Mouse (Mus musculus) ovary, adult 18-20 months (tissue): Measurements from ENCODE around the gene Atg4c.

Experiments
- DNase-seq: peaks from one replicate; pipeline ENCODE4 v3.0.0; 2022; ENCODE audit warnings: low spot score, mixed read lengths

Atg4c gene

DNA sequence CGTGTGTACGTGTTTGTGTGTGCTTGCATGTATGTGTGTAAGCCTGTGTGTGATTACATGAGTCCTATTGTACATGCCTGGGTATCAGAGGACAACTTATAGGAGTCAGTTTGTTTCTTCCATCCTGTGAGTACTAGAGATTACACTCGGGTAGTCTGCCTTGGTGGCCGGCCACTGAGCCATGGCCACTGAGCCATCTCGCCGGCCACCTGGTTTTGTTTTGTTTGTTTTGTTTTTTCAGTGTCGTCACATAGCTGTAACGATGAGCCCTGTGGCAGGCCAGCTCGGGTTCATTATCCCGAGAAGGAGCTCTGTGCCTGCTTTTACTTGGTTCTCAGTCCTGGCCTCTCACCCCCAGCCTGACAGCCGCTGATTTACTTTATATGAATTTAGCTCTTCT lies 69.9 kb downstream of the Atg4c start:
- DNase-seq = no peak

DNA sequence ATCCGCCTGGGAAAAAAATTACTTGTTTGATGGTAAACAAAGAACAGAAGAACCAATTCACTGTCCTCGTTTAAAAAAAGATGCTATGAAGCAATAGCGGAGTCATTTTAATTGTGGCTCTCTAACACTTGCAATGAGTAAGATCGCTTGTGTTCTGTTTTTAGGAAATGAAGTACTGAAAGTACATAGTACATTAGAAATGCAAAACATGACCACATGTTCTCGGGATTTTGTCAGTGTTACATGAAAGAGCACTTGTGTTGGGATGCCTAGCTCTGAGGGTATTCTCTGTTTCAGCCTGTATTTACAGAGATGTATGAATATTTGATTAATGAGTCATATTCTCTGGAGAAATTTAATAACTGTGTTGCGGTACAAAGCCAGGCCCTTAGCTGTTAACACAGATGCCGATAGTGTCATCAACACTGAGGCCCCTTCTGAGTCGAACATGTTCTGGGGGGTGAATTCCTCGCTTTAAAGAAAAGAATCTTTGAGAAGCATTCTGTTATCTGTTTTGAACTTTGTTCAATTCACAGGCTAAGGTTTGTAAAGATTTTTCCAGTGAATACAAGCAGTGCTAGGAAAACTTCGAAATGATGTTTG lies 73.2 kb downstream of the Atg4c start:
- DNase-seq = no peak

DNA sequence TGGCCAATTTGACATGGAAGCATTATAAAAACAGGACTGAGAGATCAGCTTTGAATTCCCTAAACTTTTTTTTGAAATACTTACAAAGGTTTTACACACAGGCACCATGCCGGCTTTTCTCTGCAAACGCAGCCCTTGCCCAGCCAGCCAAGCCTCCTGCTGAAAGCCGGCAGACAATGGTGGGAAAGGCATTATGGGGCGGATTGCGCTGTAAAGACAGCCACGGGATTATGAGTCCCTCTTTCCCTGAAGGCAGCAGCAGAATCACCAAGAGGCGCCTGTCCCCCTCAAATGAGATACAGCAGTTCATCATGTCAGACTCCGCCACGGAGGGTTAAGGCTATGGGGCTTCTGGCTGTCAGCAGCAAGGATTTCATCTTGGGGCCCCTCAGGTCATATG lies 79.1 kb downstream of the Atg4c start:
- no peak for DNase-seq

DNA sequence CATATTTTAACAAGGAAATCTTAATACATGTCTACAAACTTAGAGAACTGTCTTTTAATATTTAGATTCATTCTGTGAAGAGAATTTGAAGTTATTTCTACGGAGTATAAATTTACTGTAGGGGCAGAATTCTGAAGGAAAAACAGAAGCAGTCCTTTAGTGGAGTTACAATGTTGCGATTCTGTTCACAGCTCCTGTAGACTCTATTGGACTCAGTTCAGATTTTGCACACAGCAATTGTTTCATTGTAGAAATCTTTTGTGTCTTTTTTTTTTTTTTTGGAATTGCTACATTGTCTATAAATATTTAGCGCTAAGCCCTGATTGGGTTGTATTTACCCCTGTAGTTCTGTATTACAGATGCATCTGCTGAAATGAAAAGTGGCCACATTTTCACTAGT lies 79.7 kb downstream of the Atg4c start:
- no peak for DNase-seq

DNA sequence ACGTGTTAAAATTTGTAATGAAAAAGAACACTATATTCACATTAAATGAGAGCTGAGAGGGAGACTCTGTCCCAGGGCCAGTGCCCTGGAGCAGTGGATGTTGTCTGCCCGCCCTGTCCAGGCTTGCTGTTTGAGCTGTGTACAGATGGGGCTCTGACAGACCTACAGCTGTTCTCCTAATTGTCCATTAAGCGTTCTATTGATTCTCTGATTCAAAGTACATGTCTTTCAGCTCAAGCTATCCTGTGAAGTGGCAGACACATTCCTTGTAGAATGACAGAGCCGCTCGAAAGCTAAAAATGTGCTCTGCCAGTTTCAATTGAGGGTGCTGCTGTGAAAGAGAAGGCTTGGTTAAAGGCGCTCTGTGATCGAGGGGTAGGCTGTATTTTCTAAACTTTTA lies 80.2 kb downstream of the Atg4c start:
- DNase-seq = no peak

DNA sequence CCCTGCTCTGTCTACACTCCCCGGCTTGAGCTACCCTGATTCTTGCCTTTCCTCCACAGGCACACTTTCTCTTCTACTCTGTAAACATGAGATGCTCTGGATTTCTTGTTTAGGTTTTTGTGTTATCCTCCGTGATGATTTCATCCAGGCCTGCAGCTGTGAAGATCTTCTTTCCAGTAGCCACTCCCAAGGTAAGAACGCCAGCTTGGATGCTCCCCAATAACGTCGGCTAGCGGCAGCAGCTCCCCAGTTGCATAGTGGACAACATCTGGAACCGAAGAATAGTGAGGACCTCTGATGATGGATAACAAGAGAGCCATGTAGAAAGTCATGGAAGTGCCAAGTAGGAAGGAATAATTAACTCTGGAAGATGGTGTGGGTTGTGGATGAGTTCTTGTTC lies 85.1 kb downstream of the Atg4c start:
- no peak for DNase-seq

DNA sequence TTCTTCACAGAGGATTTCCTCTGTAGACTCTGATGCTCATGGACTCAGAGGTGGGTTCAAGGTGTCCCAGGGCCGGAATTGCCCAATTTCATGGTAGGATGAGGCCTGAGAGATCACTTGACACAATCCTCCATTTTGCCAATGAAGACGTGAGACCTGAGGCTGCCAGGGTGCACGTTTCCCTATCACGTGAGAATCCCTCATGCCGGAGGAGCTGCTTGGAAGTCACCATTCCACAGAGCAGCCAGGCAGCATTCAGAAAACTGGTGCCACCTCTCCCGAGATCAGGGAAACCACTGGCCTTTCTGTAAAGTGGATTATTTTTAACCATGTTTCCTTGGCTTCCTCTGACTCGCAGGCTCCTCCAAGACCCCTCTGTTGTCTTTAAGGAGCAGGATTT lies 88.0 kb downstream of the Atg4c start:
- DNase-seq = no peak

DNA sequence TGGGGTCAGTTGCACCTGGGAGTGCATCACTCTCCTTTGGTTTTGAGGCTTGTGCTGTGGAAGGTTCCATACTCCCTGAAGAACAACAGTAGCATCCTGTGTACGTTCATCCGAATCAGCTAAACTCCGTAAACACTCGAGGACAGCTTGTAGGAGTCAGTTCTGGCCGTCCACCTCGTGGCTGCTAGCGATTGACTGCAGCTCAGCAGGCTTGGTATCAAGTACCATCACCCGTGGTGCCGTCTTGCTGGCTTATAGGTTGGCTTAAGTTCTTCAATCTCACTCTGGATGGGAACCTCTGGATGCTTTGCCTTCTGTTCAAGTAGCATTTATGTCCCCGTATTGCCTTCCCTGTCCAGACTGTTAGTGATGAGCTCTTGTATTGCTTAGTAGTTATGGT lies 95.6 kb downstream of the Atg4c start:
- DNase-seq = no peak

DNA sequence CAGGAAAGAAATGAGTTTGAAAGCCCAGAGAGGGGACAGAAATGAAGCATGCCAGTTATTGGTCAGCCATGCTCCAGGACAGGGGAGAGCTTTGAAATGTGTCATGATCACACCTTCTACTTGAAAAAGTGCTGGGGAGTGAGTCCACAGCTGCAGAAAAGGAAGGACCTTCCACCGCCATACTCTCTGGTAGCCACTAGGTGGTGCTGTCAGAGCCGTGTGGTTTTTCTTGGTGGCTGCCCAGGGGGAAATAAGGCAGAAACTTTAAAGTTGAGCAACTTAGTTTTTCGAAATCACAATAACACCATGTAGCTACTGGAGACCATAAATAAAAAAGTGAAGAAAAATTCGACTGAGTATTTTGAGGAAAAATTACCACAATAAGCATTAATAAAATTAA lies 104.9 kb downstream of the Atg4c start:
- DNase-seq = no peak

DNA sequence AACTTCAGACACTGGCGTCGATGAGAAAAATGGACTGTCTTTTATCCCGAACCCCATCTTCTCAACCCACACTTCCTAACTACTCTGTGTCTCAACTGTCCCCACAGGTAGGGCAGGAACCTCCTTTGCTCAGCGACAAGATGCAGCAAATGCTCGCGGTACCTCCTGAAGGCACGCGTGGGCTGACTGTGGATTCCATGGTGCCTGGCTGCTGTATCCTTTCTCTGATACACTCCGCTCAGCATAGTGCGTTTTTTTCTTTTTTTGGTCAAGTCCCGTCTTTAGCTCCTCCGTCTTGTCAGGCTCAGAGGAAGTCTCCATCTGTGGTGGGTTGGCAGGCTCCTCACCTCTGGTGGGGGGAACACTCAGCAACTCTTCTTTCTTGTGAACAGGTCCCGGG lies 111.1 kb downstream of the Atg4c start:
- DNase-seq = no peak
